Mouse (Mus musculus) spleen, postnatal 10 days (tissue): ENCODE measurements around the gene Cdk11b.
A peak's percentile ranks its signal among the peaks of the same experiment; 100 is the strongest.

Source experiments
- DNase-seq, 2 experiments: peaks; one replicate each; pipeline ENCODE4 v3.0.0; 2021 to 2022; ENCODE audit warnings: low spot score in 2 of 2

Cdk11b gene

DNA sequence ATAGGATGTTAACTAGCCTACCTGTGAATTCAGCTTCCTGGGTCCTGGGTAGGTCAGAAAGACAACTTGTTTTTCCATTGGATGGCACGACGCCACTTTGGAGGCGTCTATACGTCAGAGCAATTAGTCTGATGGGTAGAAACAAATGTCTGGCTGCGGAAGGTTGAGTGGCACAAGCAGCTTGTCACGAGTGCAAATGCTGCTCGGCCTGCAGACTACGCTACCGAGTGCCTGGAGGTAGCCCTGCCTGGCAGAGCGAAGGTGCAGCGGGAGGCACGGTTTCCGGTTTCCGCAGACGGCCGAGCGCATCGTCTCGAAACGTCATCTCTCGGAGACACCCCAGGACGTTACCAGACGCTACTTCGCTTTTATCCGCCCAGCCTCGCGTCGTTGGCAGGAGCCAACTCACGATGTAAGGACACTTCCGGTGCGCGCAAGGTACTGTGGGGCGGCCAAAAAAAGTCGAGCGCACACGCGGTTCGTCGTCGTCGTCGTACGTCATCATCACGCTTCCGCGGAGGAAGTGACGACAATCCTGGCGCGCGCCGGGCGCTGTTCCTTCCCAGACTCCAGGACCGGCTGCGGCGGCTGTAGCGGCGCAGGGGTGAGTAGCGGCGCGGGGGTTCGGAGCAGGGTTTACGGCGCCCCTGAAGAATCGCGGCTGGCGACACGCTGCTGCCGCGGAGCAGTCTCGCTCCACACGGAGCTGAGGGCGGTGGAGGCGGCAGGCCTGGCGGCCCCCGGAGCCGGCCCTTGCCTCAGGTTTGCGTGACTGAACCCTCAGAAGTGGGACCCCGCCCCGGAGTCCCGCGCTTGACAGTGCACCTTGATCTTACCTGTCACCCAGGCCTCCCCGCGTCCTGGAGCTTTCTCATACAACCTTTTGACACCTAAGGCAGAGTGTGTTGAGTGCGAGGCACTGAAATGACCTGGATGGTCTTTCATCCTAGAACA, at the start of gene Cdk11b:
Cdk11b (plus strand) TSS at position 517 of the 954 bp plus-strand sequence.
- peak; percentile 91 to 96 for DNase-seq

DNA sequence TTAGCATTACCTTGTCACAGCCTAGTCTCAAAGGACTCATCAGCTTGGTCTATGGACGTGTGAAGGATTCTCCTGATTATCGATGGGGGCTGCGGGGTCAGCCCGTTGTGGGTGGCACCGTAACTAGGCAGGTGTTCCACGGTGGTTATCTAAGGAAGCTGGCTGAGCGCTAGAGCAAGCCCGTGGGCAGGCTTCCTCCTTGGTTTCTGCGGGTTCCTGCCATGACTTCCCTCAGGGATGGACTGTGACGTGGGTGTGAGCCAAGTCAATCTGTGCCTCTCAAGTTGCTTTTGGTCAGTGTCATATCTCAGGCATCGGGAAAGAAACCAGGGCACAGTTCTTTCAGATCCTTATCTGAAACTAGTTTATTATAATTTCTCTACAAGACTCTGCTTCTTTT, 49.7 kb upstream of the Cdk11b start:
- no peak for DNase-seq

DNA sequence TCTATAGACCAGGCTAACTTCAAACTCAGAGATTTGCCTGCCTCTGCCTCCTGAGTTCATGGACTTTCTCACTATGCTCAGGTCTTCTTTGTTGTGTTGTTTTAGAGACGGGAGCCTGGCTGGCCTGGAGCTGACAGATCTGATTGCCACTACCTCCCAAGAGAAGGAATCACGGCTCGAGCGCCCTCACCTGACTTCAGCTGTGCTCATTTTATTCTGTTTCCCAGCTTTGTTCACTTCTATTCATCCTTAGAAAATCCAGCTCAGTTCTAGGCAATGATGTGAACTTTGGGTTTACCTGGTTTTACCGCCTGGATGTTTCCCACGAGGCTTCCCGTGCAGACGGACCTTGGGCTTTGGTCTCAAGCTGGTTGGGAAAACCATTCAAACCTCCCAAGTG, 49.1 kb upstream of the Cdk11b start:
- DNase-seq = no peak

DNA sequence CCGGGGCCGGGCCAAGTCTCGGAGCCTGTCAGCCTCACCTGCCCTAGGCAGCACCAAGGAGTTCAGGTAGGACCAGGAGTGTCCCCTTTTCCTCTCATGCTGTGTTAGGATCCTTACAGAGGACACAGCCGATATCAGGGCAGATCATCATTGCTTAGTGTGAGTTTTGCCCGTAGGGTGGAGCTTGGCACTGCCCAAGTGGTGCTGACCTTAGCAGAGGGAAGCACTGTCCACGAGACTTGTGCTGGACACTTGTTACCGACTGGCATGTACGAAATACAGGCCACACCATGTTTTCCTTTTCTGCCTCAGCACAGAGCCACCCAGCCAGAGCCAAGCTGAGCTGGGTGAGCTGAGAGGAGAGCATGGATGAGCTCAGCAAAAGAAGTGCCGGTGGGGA, 47.5 kb upstream of the Cdk11b start:
- no peak for DNase-seq

DNA sequence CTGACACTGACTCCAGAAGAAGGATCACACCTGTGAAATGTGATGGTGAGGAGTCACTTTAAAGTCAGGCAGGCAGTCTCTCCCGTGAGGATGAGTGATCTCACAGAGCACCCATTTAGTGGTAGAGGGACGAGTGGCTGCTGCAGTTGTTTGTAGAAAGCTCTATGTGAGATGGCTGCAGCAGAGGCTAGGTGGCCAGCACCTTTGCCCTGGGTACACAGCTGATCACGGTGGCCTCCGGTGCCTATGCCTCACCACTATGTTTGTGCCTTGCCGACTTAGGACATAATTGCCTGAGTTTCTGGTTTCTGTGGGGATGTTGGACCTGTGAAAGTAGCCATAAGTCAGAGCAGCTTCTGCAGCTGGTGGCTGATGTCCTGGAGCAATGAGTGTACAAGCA, 46.9 kb upstream of the Cdk11b start:
- DNase-seq = no peak

DNA sequence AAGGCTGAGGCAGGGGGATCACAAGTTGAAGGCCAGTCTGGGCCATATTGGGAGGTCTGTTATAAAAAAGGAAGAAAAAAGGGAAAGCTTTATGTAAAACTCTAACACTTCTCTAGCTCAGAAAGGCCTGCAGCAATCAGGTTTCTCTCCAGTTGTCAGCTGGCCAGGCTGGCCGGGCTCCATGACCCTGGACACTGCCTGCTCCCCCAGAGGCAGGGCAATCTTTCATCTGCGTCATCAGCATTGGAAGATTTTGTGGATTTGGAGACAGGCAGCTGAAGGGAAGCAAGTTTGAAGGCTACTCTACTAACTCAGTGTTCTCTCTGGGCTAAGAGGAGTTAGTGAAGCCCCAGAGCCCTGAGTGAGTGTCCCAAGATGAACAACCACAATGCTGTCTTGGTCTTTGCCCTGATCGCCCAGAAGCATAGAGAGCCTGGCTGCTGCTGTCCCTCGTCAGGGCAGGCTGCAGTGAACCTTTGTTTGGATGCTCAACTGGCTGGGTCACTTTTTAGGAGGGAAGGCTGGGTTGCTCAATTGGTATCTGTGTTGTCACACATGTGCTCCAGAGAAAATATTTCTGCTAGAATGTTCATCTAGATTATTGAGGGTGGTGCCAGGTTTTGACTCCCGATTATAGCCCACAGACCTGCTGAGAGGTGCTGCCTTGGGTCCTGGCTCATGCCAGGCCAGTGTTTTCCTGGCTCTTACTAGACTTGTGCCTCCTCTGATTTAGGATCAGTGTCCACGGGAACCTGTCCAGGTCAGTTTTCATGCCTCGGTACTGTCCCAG, 46.1 kb upstream of the Cdk11b start:
- DNase-seq = no peak

DNA sequence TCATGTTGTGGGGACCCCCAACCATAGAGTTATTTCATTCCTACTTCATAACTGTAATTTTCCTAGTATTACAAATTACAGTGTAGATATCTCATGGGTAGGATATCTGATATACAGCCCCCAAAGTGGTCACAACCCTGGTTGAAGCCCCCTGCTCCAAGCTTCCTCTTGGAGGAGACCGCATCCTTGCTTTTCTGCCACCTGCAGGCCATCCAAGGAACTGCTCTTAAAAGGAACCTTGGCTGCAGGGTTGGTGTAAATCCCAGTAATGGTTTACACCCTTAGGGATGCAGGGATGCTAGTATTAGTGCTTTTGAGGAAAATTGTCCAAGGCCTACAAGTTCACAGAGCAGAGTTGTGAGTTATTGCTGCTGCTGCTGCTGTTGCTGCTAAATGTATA, 44.2 kb upstream of the Cdk11b start:
- peak; percentile 52 to 71 for DNase-seq

DNA sequence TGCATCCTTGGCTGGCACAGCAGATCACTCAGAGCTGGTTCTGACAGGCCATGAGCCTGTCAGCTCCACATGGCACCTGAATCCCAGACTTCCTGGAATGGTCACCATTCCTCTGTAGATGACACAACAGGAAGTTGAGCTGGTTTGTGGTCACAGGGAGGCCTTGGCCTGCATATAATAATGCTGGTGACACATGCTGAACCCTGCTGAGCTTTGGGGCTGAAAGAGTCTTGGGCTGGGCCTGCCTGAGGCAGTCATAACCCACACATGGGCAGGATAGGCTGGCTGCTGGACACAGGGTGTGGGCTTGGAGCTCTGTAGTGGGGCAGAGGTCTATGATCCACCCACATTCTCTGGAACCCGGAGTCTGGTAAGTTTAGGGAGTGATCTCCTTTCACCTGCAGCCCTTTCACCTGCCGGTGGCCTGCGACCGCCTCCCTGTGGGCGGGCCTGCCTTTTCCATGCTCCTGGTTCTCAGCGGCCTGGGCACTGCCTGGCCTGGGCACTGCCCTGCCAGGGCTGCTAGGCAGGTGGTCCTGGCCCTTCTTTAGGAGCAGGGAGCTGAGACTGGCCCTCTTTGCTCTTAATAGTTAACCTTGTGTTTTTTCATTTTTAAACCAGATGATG, 42.3 kb upstream of the Cdk11b start:
- DNase-seq = no peak

DNA sequence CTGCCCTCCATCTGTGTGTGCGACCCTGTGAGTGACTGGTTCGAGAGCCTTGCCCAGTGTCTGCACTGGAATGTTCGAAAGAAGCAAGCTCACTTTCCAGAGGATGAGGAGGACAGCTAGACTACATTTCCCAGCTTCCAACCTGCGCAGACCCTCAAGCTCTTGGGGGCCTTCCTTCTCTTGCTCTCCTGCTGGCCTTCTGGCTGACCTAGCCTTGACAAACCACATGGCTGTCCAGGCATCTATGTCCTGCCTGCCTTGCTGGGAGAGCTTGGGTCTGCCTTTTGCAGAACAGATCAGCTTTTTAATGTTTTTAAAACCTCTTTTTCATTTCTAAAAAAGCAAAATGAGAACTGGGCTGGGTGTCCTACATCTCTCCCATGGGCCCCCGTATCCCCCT, 35.3 kb upstream of the Cdk11b start:
- no peak for DNase-seq

DNA sequence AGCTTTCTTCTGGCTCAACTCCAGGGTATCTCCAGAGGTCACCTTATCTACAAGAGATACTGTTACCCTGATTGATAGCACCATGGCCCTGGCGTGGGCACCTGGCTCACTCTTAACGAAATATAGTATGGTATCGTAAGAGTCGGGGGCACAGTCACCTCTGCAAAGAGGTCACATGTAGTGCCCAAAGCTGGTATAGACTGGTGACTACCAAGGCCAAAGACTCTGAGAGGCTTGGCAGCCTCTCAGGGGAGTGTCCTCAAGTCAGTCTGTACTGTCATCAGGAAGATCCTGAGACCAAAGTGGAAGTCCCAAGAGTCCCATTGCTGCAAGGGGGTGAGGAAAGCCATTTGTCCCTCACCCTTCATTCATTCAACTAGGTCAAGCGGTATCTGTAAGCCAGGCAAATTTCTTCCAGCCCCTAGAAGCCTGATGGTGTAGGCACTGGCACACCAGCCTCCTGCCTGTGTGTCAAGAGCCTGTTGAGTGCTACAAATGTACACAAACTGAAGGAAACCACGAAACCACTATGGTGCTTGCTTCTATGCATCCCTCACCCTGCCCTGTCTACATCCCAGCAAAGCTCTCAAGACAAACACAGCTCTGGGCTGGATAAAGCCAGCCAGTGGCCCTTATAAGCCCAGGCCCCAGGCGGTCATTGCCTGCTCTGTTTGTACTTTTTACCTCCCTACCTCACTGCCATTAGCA, 33.5 kb upstream of the Cdk11b start:
- no peak for DNase-seq

DNA sequence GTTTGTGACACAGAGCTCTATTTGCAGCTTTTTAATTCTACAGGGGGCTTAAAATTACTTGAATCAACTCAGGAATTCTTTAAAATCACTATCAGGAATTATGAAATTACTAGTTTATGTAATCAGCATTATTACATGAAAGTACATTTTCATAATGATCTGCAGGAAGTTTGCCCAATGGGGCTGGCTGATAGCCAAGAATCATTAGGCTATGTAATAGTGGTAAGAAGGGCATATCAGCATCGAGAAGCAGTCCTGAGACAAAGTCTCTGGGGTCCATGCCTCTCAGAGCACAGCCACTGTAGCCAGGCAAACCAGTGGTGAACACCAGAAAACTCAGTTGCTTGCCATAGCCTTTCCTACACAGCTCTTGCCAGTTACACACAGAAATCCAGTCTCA, 30.9 kb upstream of the Cdk11b start:
- DNase-seq = no peak

DNA sequence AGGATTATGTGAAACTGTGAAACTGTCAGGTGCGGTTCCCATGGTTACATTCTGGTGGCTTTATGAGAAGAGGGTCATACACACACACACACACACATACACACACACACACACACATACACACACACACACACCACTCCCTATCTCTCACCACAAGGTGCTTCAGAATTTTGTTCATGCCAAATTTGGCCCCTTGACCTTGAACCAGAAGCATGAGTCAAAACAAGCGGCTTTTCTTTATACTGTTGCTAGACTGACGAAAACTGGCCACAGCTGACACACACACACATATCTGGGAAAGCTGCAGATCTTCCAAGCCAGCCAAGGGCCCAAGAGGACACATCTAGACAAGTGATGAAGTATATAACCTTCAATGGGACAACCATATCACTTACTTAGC, 28.9 kb upstream of the Cdk11b start:
- DNase-seq = no peak

DNA sequence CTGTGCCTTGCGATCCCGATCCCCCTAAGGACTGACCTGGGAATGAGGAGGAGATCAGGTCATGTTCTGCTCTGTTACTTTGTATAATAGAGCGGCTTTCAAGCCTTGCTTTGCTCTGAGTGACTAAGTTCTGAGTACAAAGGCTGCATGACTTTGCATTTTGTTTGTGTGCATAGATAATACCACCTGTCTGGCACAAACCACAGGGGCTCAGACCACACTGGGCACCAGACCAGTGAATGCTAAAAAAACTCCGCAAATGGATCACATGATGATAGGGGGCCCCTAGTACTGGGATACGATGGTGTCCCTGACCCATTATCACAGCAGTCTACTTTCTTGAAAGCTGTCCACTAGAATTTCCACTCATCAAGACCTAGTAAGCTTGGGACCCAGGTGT, 28.0 kb upstream of the Cdk11b start:
- no peak for DNase-seq

DNA sequence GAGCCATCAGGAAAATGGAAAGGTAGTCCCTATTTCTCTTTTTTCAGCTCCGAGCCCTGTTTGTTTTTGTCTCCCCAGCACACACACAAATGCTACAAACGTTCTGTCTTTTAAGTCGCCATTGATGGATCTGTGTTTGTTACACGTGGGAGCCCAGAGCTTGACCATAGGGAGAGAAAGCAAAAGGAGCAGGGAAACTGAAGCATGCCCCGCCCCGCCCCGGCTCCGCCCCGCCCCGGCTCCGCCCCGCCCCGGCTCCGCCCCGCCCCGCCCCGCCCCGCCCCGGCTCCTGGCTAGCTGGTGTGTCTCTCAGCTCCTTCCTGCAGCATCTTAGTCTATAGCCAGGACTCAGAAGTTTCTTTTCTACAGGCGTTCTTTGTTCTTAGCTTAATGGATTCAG, 26.1 kb upstream of the Cdk11b start:
- no peak for DNase-seq

DNA sequence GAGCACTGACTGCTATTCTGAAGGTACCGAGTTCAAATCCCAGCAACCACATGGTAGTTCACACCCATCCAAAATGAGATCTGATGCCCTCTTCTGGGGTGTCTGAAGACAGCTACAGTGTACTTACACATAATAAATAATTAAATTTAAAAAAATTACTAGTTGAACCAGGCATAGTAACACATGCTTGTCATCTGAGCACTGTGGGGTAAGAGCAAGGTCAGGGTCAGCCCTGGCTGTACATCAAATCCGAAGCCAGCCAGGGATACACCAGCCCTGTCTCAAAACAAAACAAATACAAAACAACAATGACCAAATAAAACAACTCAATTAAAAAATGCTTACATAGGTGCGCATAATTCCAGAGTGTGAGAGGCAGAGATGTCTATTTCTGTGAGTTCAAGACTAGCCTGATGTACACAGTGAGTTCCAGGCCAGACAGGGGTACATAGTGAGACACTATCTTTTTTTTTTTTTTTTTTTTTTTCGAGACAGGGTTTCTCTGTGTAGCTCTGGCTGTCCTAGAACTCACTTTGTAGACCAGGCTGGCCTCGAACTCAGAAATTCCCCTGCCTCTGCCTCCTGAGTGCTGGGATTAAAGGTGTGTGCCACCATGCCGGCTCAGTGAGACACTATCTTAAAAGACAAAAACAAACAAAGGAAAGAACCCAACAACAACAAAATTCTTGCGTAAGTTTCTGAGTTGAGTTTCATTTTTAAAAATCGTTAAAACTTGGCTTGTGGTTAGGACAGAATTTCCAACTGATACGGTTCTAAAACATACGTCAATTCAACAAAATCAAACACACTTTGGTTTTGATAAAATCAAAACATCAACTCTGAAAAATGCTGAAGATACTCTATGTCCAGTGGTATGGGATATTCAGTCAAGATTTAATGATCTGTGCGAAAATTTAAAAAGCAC, 24.5 kb upstream of the Cdk11b start:
- no peak for DNase-seq

DNA sequence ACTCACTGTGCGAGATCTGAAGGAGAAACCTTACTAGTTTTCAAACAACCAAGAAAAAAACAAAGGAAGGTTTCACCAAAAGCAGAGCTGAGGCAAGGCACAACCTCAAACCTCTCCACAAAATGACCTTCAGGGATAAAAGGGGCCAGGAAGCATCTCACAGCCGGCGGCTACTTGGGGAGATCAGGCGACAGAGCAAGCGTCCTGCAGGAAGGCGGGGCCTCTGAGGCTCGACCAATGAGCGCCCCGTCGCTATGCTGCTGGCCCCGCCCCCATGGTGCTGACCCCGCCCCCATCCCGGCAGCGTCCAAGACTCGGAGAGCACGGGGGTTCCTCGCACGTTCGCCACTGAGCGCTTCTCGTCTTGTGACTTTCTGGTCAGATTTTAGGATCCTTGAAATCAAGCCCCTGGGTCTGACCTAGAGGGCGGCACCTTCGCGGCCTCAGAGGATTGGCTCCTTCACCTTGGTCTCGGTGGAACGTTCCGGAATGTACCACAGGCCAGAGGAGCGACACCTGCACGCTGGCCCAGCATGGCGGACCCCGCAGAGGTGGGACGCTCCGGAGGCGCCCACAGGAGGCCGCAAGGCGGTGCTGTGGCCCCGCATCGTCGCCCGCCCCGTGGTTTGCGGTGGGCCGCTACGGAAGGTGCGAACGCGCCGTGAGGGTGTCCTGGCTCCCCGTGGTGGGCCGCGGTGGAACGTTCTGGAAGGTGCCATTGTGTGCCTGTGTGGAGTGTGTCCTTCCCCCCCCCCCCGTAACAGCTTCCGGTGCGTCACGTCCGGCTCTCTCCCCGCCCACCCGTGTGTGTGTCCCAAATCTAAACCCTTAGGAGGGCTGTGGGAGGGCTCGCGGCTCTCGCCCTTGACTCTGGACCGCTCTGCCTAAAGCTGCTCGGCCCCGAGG, 23.3 kb upstream of the Cdk11b start, which contains the start of gene Slc35e2:
Slc35e2 (plus strand) TSS at position 326 of the 906 bp plus-strand sequence.
- DNase-seq = peak; percentile 95 to 98

DNA sequence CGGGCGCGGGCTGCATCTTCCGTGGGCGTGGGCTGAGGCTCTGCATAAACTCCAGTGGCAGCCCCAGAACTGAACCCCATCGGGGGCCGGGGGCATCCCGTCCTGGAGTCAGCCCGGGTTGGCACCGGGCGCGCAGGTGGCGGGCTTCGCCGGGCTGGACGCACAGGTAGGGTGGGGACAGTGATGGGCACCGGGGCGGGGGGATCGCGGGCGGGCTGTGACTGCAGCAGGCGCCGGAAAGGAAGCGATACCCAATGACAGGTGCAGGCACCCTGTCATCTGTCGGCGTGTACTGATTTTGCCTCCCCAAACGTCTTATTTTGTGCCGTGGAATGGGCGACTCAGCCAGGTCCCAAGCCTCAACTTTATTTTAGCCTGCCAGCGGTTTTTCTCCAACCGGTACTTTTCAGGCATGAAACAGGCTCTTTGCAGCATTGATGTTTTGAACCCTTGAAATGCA, 22.6 kb upstream of the Cdk11b start:
- no peak for DNase-seq

DNA sequence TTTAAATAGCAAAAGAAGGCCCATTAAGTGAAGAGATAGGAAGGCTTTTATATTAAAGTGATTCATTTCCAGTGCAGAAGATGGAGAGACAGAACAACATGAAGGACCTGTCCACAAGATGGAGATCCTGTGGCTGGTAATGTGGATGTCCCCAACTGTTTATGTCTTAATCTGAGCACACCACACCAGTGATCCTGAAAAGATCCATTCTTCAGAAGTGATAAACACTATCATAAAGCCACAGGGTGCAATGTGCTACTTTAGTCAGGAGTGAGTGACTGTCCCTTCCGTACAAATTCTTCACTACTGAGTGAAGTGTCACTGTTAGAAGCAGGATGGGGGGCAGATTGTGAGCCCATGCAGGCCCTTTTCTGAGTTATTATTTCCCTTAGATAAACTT, 21.9 kb upstream of the Cdk11b start:
- no peak for DNase-seq

DNA sequence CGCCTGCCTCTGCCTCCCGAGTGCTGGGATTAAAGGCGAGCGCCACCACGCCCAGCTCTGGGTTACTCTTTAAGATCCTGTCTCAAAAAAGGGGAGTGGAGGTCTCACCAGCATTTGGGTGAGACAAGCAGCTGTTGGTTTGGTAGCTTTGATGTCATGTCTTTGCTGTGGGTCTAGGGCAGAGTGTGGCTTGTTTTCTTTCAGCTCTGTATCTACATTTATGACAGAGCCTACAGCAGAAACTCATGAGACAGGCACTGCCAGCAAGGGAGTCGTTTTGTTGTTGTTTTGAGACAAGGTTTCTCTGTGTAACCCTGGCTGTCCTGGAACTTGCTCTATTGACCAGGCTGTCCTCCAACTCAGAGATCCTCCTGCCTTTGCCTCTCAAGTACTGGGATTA, 20.9 kb upstream of the Cdk11b start:
- no peak for DNase-seq
